Mouse (Mus musculus) liver, adult 2 months (tissue): Measurements from ENCODE around the gene Aurka. TPM values are rescaled to one million over a fixed set of nuclear protein-coding genes. Genes with fewer than 3 reads are reported as not detected.

Experiments used
- DNase-seq: peaks from one replicate; pipeline ENCODE4 v3.0.0-alpha.2; 2011; ENCODE audit warnings: low read depth, low spot score; ENCODE audit errors: extremely low read depth
- H3K27ac ChIP-seq: fragments of 200-500 bp; replicated peaks from 2 replicates; pipeline ENCODE4 v1.5.1; 2012; ENCODE audit warnings: low read depth, mild to moderate bottlenecking, control low read depth, inconsistent platforms, low read length; ENCODE audit not compliant: insufficient read depth
- H3K27me3 ChIP-seq: fragments of 200-500 bp; 2 replicates; pipeline ENCODE4 v1.6.1; 2012; ENCODE audit warnings: mild to moderate bottlenecking, moderate library complexity, low read length, inconsistent platforms; ENCODE audit not compliant: control insufficient read depth, insufficient read depth
- H3K36me3 ChIP-seq: fragments of 200-500 bp; 2 replicates; pipeline ENCODE4 v1.6.1; 2012; ENCODE audit warnings: low read length, inconsistent platforms; ENCODE audit not compliant: control insufficient read depth, insufficient read depth
- H3K4me1 ChIP-seq: fragments of 200-500 bp; 2 replicates; pipeline ENCODE4 v1.6.1; 2011; ENCODE audit warnings: low read length; ENCODE audit not compliant: control insufficient read depth, insufficient read depth
- H3K4me3 ChIP-seq: fragments of 200-500 bp; 2 replicates; pipeline ENCODE4 v1.5.1; 2011; ENCODE audit warnings: low read depth, mild to moderate bottlenecking, control low read depth, low read length, moderate library complexity; ENCODE audit not compliant: insufficient read depth
- H3K79me2 ChIP-seq: fragments of 200-500 bp; 2 replicates; pipeline ENCODE4 v1.6.1; 2012; ENCODE audit warnings: inconsistent platforms, mild to moderate bottlenecking, low read length, moderate library complexity; ENCODE audit not compliant: control insufficient read depth, insufficient read depth
- H3K9ac ChIP-seq: fragments of 200-500 bp; 2 replicates; pipeline ENCODE4 v1.6.1; 2012; ENCODE audit warnings: low read depth, mild to moderate bottlenecking, control low read depth, inconsistent platforms, low read length
- CTCF ChIP-seq: fragments of 200-500 bp; IDR thresholded peaks from 2 replicates; pipeline ENCODE4 v1.5.1; 2011; ENCODE audit warnings: low read depth, low read length, control low read depth
- POLR2A ChIP-seq: fragments of 200-500 bp; IDR thresholded peaks from 2 replicates; pipeline ENCODE4 v1.6.1; 2011; ENCODE audit warnings: low read length, control low read depth; ENCODE audit not compliant: insufficient read depth; ENCODE audit errors: extremely low read depth
- WGBS: fragments of 180-500 bp; shearing (Covaris S2); methylation state at CpG from one replicate; pipeline ENCODE4 v1.1.7; 2018; 5-methylcytosine and 5-hydroxymethylcytosine counted together
- polyA plus RNA-seq: library from polyadenylated mRNA; depleted of rRNA; stranded (reverse); fragments of >200 nt; gene quantifications from 2 replicates; pipeline ENCODE4 v1.2.3, GENCODE M21; 2012; rRNA removed
- total RNA-seq: library from RNA; depleted of rRNA; stranded (reverse); fragments of >200 nt; gene quantifications from 2 replicates; pipeline ENCODE4 v1.2.3, GENCODE M21; 2014; rRNA removed

Gene Aurka
- total RNA-seq (0.28 and 1.5 TPM in 2 replicates), polyA plus RNA-seq (0.37 and 0.57 TPM in 2 replicates)

DNA sequence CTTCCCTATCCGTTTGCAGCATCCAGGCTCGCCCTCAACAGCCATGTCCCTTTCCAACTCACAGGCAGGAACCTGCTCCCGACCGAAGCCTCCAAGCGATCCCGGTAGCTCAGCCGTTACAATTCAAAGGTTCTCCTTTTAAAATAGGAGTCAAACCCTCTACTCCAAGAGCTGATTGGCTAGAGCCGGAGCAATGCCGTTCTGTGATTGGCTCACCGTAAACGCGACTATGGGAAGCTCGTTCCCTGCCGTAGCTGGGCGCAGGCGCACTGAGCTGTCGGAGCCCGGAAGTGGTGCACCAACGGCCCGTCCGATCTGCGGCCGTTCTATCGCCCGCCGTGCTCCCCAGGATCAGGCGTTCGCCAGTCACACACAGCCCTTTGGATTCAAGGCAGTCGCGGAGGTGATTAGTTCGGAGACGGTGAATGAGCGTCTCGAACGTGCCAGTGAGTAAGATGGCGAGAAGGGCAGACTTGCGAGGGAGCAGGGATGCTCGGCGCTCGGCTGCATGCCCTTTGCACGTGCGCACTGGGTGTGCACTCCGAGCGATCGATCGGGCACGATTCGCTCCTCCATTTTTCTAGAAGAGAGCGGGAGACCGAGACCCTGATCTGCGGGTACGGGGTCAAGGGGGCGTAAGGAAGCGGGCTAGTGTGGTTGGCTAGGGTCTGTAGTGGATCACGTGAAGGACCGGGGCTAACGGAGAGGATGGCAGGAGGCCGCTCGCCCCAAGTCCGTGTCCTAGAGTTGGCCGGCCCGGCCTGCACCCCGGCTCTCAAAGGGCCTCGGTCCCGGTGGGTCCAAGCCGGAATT is at the start of gene Aurka, which contains the start of gene Cstf1:
Gene Aurka (minus strand): TSS at position 125 of the 813 bp plus-strand sequence.
Gene Cstf1 (plus strand): TSS at position 271 of the 813 bp plus-strand sequence.
- DNase-seq = peak; percentile 94
- WGBS = under 1% methylated on average over 66 of the region's 66 CpGs
- H3K27me3 ChIP-seq = no peaks in the 10 kb centered on the region
- H3K79me2 ChIP-seq = peaks cover 5% of the 10 kb centered on the region; the same call in 1 of the 2 replicates
- H3K4me3 ChIP-seq = peak within 1 kb of the TSS; percentile 79
- peaks cover 2% of the 10 kb centered on the region; the same call in 1 of the 2 replicates for H3K4me1 ChIP-seq
- H3K36me3 ChIP-seq = peaks cover 2% of the 10 kb centered on the region; the same call in 1 of the 2 replicates
- TF ChIP-seq POLR2A = no peak
- no peak for TF ChIP-seq CTCF
- H3K9ac ChIP-seq = peak within 1 kb of the TSS; percentile 84
- H3K27ac ChIP-seq = peak within 1 kb of the TSS; percentile 68

DNA sequence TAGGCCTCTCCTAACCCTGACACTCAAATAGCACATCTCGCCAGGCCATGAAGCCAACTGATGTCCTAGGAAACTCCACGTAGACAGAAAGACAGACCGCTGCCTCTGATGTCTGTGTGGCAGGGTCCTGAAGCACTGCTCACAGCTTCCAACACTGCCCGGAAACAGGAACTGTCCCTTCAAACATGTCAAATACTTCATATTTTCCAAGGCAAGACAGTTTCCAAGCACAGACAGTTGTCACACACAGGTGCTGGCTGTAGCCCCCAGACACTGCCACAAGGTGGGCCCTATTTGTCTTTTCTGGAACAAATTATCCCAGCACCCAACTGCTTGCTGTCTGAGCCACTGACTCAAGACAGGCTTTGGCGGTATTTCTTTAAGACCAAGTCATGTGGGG is 47.9 kb upstream of the Aurka start:
- H3K36me3 ChIP-seq = no peaks in the 10 kb centered on the region
- no peaks in the 10 kb centered on the region for H3K79me2 ChIP-seq
- TF ChIP-seq CTCF (no peak), POLR2A (no peak)
- no peak overlapping the region for H3K9ac ChIP-seq
- 89% methylated on average over 5 of the region's 5 CpGs for WGBS
- H3K27me3 ChIP-seq = no peaks in the 10 kb centered on the region
- no peak overlapping the region for H3K4me3 ChIP-seq
- DNase-seq = no peak
- no peaks in the 10 kb centered on the region for H3K4me1 ChIP-seq
- H3K27ac ChIP-seq = no peak overlapping the region

DNA sequence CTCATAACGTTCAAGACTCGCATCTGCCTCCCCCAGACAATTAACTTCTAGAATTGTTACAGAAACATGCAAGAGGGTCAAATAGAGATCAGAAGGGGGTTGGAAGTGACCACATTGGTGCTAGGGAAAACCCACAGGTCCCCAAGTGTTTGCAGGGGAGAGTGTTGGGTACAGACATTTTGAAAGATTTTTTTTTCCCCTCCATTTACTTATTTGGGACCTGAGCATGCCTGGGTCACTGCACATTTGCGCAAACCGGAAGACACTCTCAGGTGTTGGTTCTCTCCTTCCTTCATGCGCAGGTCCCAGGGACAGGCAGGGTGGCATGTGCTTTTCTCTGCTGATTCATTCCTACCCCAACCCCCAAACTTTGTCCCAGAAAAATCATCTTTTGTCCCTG is 46.5 kb upstream of the Aurka start:
- Histone ChIP-seq H3K79me2 (no peaks in the 10 kb centered on the region), H3K9ac (no peak overlapping the region), H3K27ac (no peak overlapping the region), H3K36me3 (no peaks in the 10 kb centered on the region), H3K4me3 (no peak overlapping the region), H3K4me1 (no peaks in the 10 kb centered on the region), H3K27me3 (no peaks in the 10 kb centered on the region)
- no peak for DNase-seq
- no peak for TF ChIP-seq CTCF
- no peak for TF ChIP-seq POLR2A
- 88% methylated on average over 5 of the region's 5 CpGs for WGBS

DNA sequence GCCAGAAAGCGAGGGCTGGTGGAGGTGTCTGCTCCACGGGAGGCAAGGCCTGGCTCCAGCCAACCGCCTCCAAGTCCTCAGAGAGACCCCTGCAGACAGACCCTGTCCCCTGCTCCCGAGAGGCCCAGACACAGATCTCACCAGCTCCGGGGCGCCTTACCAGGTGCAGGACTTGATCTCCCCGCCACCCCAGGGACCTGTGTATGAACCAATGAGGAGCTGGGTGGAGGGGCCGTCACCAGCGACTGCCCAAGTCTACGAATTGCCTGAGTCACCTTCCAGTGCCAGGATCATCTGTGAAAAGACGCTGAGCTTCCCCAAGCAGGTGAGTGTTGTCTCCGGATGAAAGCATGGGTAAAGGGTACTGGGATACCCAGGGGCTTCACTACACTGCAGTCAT is 45.9 kb upstream of the Aurka start:
- no peak overlapping the region for H3K9ac ChIP-seq
- no peaks in the 10 kb centered on the region for H3K36me3 ChIP-seq
- TF ChIP-seq CTCF (no peak), POLR2A (no peak)
- H3K27me3 ChIP-seq = no peaks in the 10 kb centered on the region
- no peak for DNase-seq
- WGBS = 69% methylated on average over 12 of the region's 12 CpGs
- no peak overlapping the region for H3K27ac ChIP-seq
- H3K4me3 ChIP-seq = no peak overlapping the region
- no peaks in the 10 kb centered on the region for H3K79me2 ChIP-seq
- H3K4me1 ChIP-seq = no peaks in the 10 kb centered on the region

DNA sequence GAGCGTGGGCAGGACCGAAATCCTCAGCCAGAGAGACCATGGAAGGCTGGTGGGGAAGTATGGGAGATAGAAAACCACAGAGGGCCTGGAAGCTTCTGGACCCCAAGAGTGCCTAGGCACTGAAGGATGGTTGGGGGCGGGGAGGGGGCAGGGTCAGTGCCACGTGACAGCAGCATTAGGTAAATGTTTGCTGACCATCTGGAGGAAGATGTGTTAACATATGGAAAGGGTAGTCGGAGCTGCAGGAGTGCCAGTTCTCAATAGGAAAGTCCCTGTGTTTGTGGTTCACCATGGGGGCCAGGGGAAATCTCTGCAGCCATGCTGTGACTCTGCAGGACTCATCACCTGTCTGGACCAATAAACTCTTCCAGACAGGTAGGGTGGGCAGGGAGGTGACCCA is 43.6 kb upstream of the Aurka start:
- Histone ChIP-seq H3K27me3 (no peaks in the 10 kb centered on the region), H3K79me2 (no peaks in the 10 kb centered on the region), H3K9ac (no peak overlapping the region), H3K36me3 (no peaks in the 10 kb centered on the region), H3K4me1 (no peaks in the 10 kb centered on the region), H3K27ac (no peak overlapping the region), H3K4me3 (no peak overlapping the region)
- 74% methylated on average over 5 of the region's 5 CpGs for WGBS
- TF ChIP-seq POLR2A (no peak), CTCF (no peak)
- DNase-seq = no peak

DNA sequence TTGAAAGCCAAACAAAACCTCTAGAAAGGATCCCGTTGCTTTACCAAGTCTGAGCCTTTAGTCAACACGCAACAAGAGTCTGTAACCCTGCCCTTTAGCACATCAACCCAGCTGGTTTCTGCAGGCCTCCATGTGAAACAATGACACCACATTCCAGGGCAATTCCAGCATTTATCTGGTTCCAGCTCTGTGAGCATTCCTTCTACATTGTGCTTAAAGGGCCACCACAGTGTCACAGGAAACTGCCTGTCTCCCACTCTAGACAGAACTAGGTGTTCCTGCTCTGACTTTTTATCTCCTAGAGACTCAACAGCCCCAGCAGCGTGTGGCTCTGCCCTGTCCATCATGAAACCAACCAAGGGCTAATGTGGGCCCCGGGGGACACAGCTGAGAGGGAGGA is 42.9 kb upstream of the Aurka start:
- H3K4me3 ChIP-seq = no peak overlapping the region
- H3K9ac ChIP-seq = no peak overlapping the region
- no peaks in the 10 kb centered on the region for H3K79me2 ChIP-seq
- WGBS = 40% methylated on average over 4 of the region's 4 CpGs
- TF ChIP-seq CTCF (no peak), POLR2A (no peak)
- H3K36me3 ChIP-seq = no peaks in the 10 kb centered on the region
- DNase-seq = no peak
- H3K27me3 ChIP-seq = no peaks in the 10 kb centered on the region
- H3K4me1 ChIP-seq = no peaks in the 10 kb centered on the region
- no peak overlapping the region for H3K27ac ChIP-seq
